Mouse (Mus musculus) limb, embryonic 15.5 days (tissue): ENCODE data around the gene Mrpl34. TPM values are rescaled to one million over a fixed set of nuclear protein-coding genes. Genes with fewer than 3 reads are reported as not detected.

ENCODE experiments used
- ATAC-seq: fragments of 200-750 bp; cut with Nextera tagmentation; 2 replicates; pipeline ENCODE4 v1.8.0; 2017; ENCODE audit warnings: low read depth, moderate TSS enrichment; ENCODE audit not compliant: insufficient number of reproducible peaks, low FRiP score, low TSS enrichment
- H3K27ac ChIP-seq: fragments of 300-500 bp; sonication (generic); 2 replicates; pipeline ENCODE4 v1.5.1; 2015; ENCODE audit warnings: moderate library complexity, mild to moderate bottlenecking, inconsistent platforms
- H3K27me3 ChIP-seq: fragments of 300-500 bp; sonication (generic); 2 replicates; pipeline ENCODE4 v1.6.1; 2015; ENCODE audit warnings: inconsistent platforms
- H3K36me3 ChIP-seq: fragments of 300-500 bp; sonication (generic); 2 replicates; pipeline ENCODE4 v1.6.1; 2015; ENCODE audit warnings: inconsistent platforms
- H3K4me1 ChIP-seq: fragments of 300-500 bp; sonication (generic); 2 replicates; pipeline ENCODE4 v1.6.1; 2015; ENCODE audit warnings: inconsistent platforms
- H3K4me2 ChIP-seq: fragments of 300-500 bp; sonication (generic); 2 replicates; pipeline ENCODE4 v1.6.1; 2015; ENCODE audit warnings: mild to moderate bottlenecking, inconsistent platforms
- H3K4me3 ChIP-seq: fragments of 300-500 bp; sonication (generic); 2 replicates; pipeline ENCODE4 v1.5.1; 2015; ENCODE audit warnings: mild to moderate bottlenecking, inconsistent platforms
- H3K9ac ChIP-seq: fragments of 300-500 bp; sonication (generic); 2 replicates; pipeline ENCODE4 v1.6.1; 2015; ENCODE audit warnings: inconsistent platforms
- H3K9me3 ChIP-seq: fragments of 300-500 bp; sonication (generic); 2 replicates; pipeline ENCODE4 v1.6.1; 2016; ENCODE audit warnings: inconsistent platforms
- WGBS: fragments of 180-500 bp; shearing (Covaris S2); methylation state at CpG from one replicate; pipeline ENCODE4 v1.1.7; 2015; 5-methylcytosine and 5-hydroxymethylcytosine counted together
- polyA plus RNA-seq: library from polyadenylated mRNA; unstranded; fragments of >200 nt; fragmentation: Nextera tagmentation; extraction: Ambion mirVana; gene quantifications from 2 replicates; pipeline ENCODE4 v1.2.1, GENCODE M21; 2015

The Mrpl34 gene
- polyA plus RNA-seq, 1 experiment from 2014 or later: 122 TPM

- 26% methylated on average over 16 of the region's 16 CpGs for WGBS
- Histone ChIP-seq H3K9me3 (no peaks in the 10 kb centered on the region), H3K4me1 (peaks cover 46% of the 10 kb centered on the region), H3K36me3 (peaks cover 6% of the 10 kb centered on the region), H3K27me3 (no peaks in the 10 kb centered on the region), H3K4me2 (no peak overlapping the region), H3K27ac (peak overlapping the region; percentile 22), H3K9ac (no peak overlapping the region), H3K4me3 (no peak overlapping the region)
- ATAC-seq: no peak
These were observed 34.3 kb downstream of the Mrpl34 start for GRCm38 (mm10) chr8:71498816-71499690.

DNA sequence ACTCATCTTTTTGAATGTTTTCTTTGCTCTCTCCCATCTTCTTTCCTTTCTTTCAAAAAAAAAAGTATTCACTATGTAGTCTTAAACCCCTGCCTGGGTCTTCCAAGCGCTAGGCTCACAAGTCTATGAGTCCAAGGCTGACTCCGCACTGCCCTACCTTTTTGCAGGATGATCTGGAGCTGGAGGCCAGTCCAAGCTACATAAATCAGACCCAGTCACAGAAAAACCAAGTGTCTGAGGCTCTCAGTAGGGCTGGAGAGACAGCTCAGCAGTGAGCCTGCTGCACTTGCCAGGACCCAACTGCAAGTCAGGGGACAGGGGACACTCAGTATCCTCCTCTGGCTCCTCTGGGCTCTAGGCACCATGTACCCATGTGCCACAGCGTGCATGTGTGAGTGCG lies 39.6 kb downstream of the Mrpl34 start:
- H3K4me1 ChIP-seq: peaks cover 16% of the 10 kb centered on the region
- no peak overlapping the region for H3K4me3 ChIP-seq
- no peaks in the 10 kb centered on the region for H3K36me3 ChIP-seq
- no peak overlapping the region for H3K4me2 ChIP-seq
- no peaks in the 10 kb centered on the region for H3K9me3 ChIP-seq
- 89% methylated on average over 4 of the region's 4 CpGs for WGBS
- H3K9ac ChIP-seq: no peak overlapping the region
- H3K27ac ChIP-seq: no peak overlapping the region
- peaks cover 41% of the 10 kb centered on the region for H3K27me3 ChIP-seq
- ATAC-seq: no peak

- H3K9me3 ChIP-seq: no peaks in the 10 kb centered on the region
- no peak overlapping the region for H3K27ac ChIP-seq
- H3K4me1 ChIP-seq: peaks cover 15% of the 10 kb centered on the region
- no peak overlapping the region for H3K4me2 ChIP-seq
- ATAC-seq: no peak
- peaks cover 49% of the 10 kb centered on the region for H3K27me3 ChIP-seq
- no peak overlapping the region for H3K9ac ChIP-seq
- no peak overlapping the region for H3K4me3 ChIP-seq
- H3K36me3 ChIP-seq: no peaks in the 10 kb centered on the region
- WGBS: 93% methylated on average over 4 of the region's 4 CpGs
These were observed 40.6 kb downstream of the Mrpl34 start for GRCm38 (mm10) chr8:71505326-71505725.

GRCm38 (mm10) chr8:71505979-71506378 lies 41.2 kb downstream of the Mrpl34 start:
- H3K4me2 ChIP-seq: no peak overlapping the region
- 65% methylated on average over 4 of the region's 4 CpGs for WGBS
- H3K27ac ChIP-seq: no peak overlapping the region
- no peaks in the 10 kb centered on the region for H3K9me3 ChIP-seq
- H3K4me1 ChIP-seq: peaks cover 14% of the 10 kb centered on the region
- H3K9ac ChIP-seq: no peak overlapping the region
- no peak for ATAC-seq
- H3K4me3 ChIP-seq: no peak overlapping the region
- no peaks in the 10 kb centered on the region for H3K36me3 ChIP-seq
- peaks cover 55% of the 10 kb centered on the region for H3K27me3 ChIP-seq

- no peaks in the 10 kb centered on the region for H3K36me3 ChIP-seq
- H3K9me3 ChIP-seq: no peaks in the 10 kb centered on the region
- peaks cover 14% of the 10 kb centered on the region for H3K4me1 ChIP-seq
- 0 out of 2 replicates have a peak, but pooled peaks have one; percentile 27 for ATAC-seq
- under 1% methylated on average over 61 of the region's 61 CpGs for whole genome bisulfite sequencing
- no peak overlapping the region for H3K27ac ChIP-seq
- peak overlapping the region; percentile 34 for H3K4me3 ChIP-seq
- no peak overlapping the region for H3K9ac ChIP-seq
- peaks cover 65% of the 10 kb centered on the region for H3K27me3 ChIP-seq
- peak overlapping the region; percentile 54 for H3K4me2 ChIP-seq
These were observed 42.9 kb downstream of the Mrpl34 start for GRCm38 (mm10) chr8:71507589-71508104.

DNA sequence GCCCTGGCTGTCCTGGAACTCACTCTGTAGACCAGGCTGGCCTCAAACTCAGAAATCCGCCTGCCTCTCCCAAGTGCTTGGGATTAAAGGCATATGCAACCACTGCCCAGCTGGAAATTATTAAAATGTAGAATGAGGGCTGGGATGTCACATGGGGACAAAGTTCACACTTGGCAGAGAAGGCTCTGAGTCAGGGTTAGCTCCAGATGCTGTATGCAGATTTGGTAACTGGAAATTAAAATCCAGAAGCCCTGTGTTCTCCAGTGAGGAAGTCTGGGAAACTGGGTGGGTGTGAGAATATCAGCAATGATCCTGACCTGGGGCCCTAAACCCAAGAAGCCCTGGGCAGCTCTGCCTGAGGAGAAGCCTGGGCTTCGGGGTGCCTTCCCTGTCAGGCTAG lies 44.6 kb downstream of the Mrpl34 start:
- peaks cover 14% of the 10 kb centered on the region for H3K4me1 ChIP-seq
- no peak overlapping the region for H3K4me3 ChIP-seq
- H3K4me2 ChIP-seq: no peak overlapping the region
- H3K9ac ChIP-seq: no peak overlapping the region
- peaks cover 65% of the 10 kb centered on the region for H3K27me3 ChIP-seq
- H3K36me3 ChIP-seq: no peaks in the 10 kb centered on the region
- 40% methylated on average over 2 of the region's 2 CpGs for WGBS
- H3K27ac ChIP-seq: no peak overlapping the region
- ATAC-seq: no peak
- H3K9me3 ChIP-seq: no peaks in the 10 kb centered on the region

GRCm38 (mm10) chr8:71511644-71512043 lies 46.9 kb downstream of the Mrpl34 start, which contains the start of gene Plvap:
Gene Plvap, minus strand, starts transcription at chr8:71511752.
- ATAC-seq: no peak
- no peak within 1 kb of the TSS for H3K4me2 ChIP-seq
- 49% methylated on average over 14 of the region's 14 CpGs for WGBS
- no peak within 1 kb of the TSS for H3K9ac ChIP-seq
- H3K27ac ChIP-seq: no peak within 1 kb of the TSS
- no peaks in the 10 kb centered on the region for H3K36me3 ChIP-seq
- peak within 1 kb of the TSS; percentile 10; the same call in 1 of the 2 replicates for H3K4me3 ChIP-seq
- no peaks in the 10 kb centered on the region for H3K9me3 ChIP-seq
- H3K27me3 ChIP-seq: peaks cover 49% of the 10 kb centered on the region
- peaks cover 14% of the 10 kb centered on the region for H3K4me1 ChIP-seq

DNA sequence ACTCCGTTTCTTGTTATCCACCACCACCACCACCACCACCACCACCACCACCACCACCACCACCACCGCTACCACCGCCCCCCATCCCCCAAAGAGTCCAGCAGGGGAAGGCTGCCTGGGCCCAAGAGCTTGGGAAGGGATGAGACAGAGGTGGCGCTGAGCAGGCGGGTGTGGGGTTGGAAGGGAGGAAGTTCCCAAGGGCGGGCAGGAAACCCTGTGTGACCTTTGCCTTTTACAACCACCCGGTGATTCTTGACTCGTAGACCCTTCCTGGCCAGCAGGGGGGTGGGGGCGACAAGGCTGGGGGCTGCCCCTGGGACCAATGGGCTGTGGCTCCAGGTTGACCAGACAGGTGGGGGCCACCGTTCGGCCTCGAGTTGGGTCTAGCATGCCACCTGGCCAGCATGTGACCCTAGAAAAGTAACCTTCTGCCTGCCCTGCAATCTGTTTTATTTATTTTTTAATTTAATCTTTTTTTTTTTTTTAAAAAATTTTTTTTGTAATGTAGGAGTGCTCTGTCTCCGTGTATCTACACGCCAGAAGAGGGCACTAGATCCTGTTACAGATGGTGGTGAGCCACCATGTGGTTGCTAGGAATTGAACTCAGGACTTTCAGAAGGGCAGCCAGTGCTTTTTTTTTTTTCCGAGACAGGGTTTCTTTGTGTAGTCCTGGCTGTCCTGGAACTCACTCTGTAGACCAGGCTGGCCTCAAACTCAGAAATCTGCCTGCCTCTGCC lies 48.4 kb downstream of the Mrpl34 start:
- H3K4me3 ChIP-seq: no peak overlapping the region
- no peak overlapping the region for H3K4me2 ChIP-seq
- H3K27ac ChIP-seq: no peak overlapping the region
- no peaks in the 10 kb centered on the region for H3K36me3 ChIP-seq
- H3K9me3 ChIP-seq: no peaks in the 10 kb centered on the region
- H3K9ac ChIP-seq: no peak overlapping the region
- peaks cover 3% of the 10 kb centered on the region for H3K4me1 ChIP-seq
- H3K27me3 ChIP-seq: peaks cover 33% of the 10 kb centered on the region
- 64% methylated on average over 15 of the region's 15 CpGs for WGBS
- ATAC-seq: no peak

- no peaks in the 10 kb centered on the region for H3K36me3 ChIP-seq
- ATAC-seq: no peak
- H3K9ac ChIP-seq: no peak overlapping the region
- no peak overlapping the region for H3K27ac ChIP-seq
- no peaks in the 10 kb centered on the region for H3K9me3 ChIP-seq
- H3K4me3 ChIP-seq: no peak overlapping the region
- 69% methylated on average over 5 of the region's 5 CpGs for WGBS
- peaks cover 19% of the 10 kb centered on the region for H3K27me3 ChIP-seq
- H3K4me1 ChIP-seq: no peaks in the 10 kb centered on the region
- no peak overlapping the region for H3K4me2 ChIP-seq
These were observed 50.3 kb downstream of the Mrpl34 start for GRCm38 (mm10) chr8:71515043-71515442.

Other genes starting within 250 kb of the Mrpl34 start
- gene Myo9b, start 192.2 kb upstream of the Mrpl34 start, polyA plus RNA-seq: 25.5 and 27.1 TPM in 2 replicates
- gene Haus8, start 192.0 kb upstream of the Mrpl34 start, polyA plus RNA-seq: 52.2 and 54.9 TPM in 2 replicates
- 104 and 105 TPM in 2 replicates for gene Use1, start 98.1 kb upstream of the Mrpl34 start, polyA plus RNA-seq
- gene Ocel1, start 93.7 kb upstream of the Mrpl34 start, polyA plus RNA-seq: 5.7 and 7.0 TPM in 2 replicates
- 40.4 and 42.9 TPM in 2 replicates for gene Nr2f6, start 83.0 kb upstream of the Mrpl34 start, polyA plus RNA-seq
- 10.3 and 13.4 TPM in 2 replicates for gene Ushbp1, start 69.2 kb upstream of the Mrpl34 start, polyA plus RNA-seq
- 84.9 and 90.7 TPM in 2 replicates for gene Babam1, start 68.1 kb upstream of the Mrpl34 start, polyA plus RNA-seq
- gene Ankle1, start 58.9 kb upstream of the Mrpl34 start, polyA plus RNA-seq: 30.2 and 30.6 TPM in 2 replicates
- 65.7 and 67.2 TPM in 2 replicates for gene Abhd8, start 1.3 kb upstream of the Mrpl34 start, polyA plus RNA-seq
- 98.4 and 107 TPM in 2 replicates for gene Dda1, start 4.2 kb downstream of the Mrpl34 start, polyA plus RNA-seq
- gene Ano8, start 21.0 kb downstream of the Mrpl34 start, polyA plus RNA-seq: 1.3 and 1.4 TPM in 2 replicates
- gene Gtpbp3, start 23.1 kb downstream of the Mrpl34 start, polyA plus RNA-seq: 16.5 and 19.2 TPM in 2 replicates
- 56.9 and 66.3 TPM in 2 replicates for gene Plvap, start 46.8 kb downstream of the Mrpl34 start, polyA plus RNA-seq
- gene Ccdc194, start 60.8 kb downstream of the Mrpl34 start, polyA plus RNA-seq: 1.5 and 1.8 TPM in 2 replicates
- 33.6 and 36.4 TPM in 2 replicates for gene Bst2, start 72.5 kb downstream of the Mrpl34 start, polyA plus RNA-seq
- gene Mvb12a, start 78.0 kb downstream of the Mrpl34 start, polyA plus RNA-seq: 95.7 and 102 TPM in 2 replicates
- 0.74 and 0.84 TPM in 2 replicates for gene Tmem221, start 93.9 kb downstream of the Mrpl34 start, polyA plus RNA-seq
- 0.14 TPM in 1 of 2 replicates, not detected in the other for gene Nxnl1, start 101.6 kb downstream of the Mrpl34 start, polyA plus RNA-seq
- gene Slc27a1, start 103.9 kb downstream of the Mrpl34 start, polyA plus RNA-seq: 44.5 and 45.3 TPM in 2 replicates
- 200 and 202 TPM in 2 replicates for gene Pgls, start 127.2 kb downstream of the Mrpl34 start, polyA plus RNA-seq
- 5.0 and 5.9 TPM in 2 replicates for gene Fam129c, start 132.7 kb downstream of the Mrpl34 start, polyA plus RNA-seq
- gene Colgalt1, start 146.0 kb downstream of the Mrpl34 start, polyA plus RNA-seq: 105 and 108 TPM in 2 replicates
- gene Unc13a, start 206.8 kb downstream of the Mrpl34 start, polyA plus RNA-seq: 0.69 and 0.76 TPM in 2 replicates
- 5.3 and 6.4 TPM in 2 replicates for gene Jak3, start 211.3 kb downstream of the Mrpl34 start, polyA plus RNA-seq
- gene Insl3, start 224.3 kb downstream of the Mrpl34 start, polyA plus RNA-seq: 0.63 and 0.96 TPM in 2 replicates
- gene B3gnt3, start 236.8 kb downstream of the Mrpl34 start, polyA plus RNA-seq: 1.7 and 2.6 TPM in 2 replicates